Mouse (Mus musculus): ENCODE measurements around the gene Ccdc187. TPM values are rescaled to one million over a fixed set of nuclear protein-coding genes. Genes with fewer than 3 reads are reported as not detected.
A peak's percentile ranks its signal among the peaks of the same experiment; 100 is the strongest.

The Ccdc187 gene
- polyA plus RNA-seq, 1 experiment from 2014 or later, result 0.19 TPM

DNA sequence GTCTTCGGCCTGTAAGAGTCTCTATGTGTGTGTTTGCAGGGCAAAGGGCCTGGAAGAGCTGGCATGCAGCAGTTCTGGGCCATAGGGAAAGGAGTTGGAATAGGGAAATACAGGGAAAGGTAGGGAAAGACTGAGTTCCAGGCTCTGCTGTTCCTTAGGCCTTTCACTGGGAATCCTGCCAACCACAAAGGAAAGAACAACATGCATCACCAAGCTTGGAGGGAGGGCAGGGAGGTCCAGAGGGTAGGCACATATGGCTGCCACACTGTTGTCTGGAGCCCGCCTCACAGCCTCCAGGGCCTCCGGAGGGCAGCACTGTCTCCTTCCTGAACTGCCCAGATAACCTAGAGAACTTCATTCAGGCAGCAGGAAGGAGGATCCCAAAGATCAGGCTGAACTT lies 70.4 kb downstream of the Ccdc187 start:
- ATAC-seq, result no peak

DNA sequence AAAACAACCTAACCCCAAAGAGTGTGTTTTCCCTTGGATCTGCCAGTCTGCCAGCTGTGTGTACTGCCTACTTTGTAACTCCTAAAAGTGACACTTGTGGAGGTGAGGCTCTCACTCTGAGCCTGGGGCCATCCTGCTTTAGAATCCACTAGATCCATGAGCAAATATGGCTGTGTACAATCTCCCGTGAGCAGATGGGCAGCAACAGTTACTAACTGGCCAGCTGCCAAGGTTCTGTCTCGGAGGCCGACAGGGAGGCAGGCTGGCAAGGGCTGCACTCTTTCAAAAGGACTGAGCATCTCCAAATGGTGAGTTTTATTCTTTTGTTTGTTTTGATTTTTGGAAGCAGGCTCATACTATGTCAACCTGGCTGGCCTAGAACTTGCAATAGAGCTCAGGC lies 79.8 kb downstream of the Ccdc187 start:
- 25% methylated on average over 3 of the region's 3 CpGs for WGBS
- H3K36me3 ChIP-seq (ENCODE audit: control insufficient read depth, insufficient read depth, low read length), result peaks cover 33% of the 10 kb centered on the region
- no peak overlapping the region for H3K9ac ChIP-seq (ENCODE audit: low read depth, low read length)
- H3K27me3 ChIP-seq (replicated peaks; ENCODE audit: control insufficient read depth, insufficient read depth, low read length), result no peaks in the 10 kb centered on the region; the same call in 1 of the 2 replicates
- H3K4me1 ChIP-seq (ENCODE audit: control insufficient read depth, insufficient read depth, low read depth, low read length), result no peaks in the 10 kb centered on the region
- H3K9me3 ChIP-seq (ENCODE audit: control insufficient read depth, low read length), result peaks cover 4% of the 10 kb centered on the region; the same call in 1 of the 2 replicates
- no peak overlapping the region for H3K4me2 ChIP-seq (ENCODE audit: low read length)
- H3K27ac ChIP-seq (ENCODE audit: low read depth, low read length), result no peak overlapping the region
- H3K4me3 ChIP-seq (ENCODE audit: low read length), result no peak overlapping the region
- no peak for ATAC-seq

More for the DNA sequence above, 70.4 kb downstream of the Ccdc187 start:
- H3K9me3 ChIP-seq (ENCODE audit: control insufficient read depth, low read length), result no peaks in the 10 kb centered on the region
- H3K27me3 ChIP-seq (replicated peaks; ENCODE audit: control insufficient read depth, insufficient read depth, low read length), result no peaks in the 10 kb centered on the region
- H3K36me3 ChIP-seq (ENCODE audit: control insufficient read depth, insufficient read depth, low read length), result peaks cover 25% of the 10 kb centered on the region; the same call in 1 of the 2 replicates
- no peak overlapping the region for H3K27ac ChIP-seq (ENCODE audit: low read depth, low read length)
- H3K4me1 ChIP-seq (ENCODE audit: control insufficient read depth, insufficient read depth, low read depth, low read length), result no peaks in the 10 kb centered on the region
- H3K4me2 ChIP-seq (ENCODE audit: low read length), result no peak overlapping the region
- H3K9ac ChIP-seq (ENCODE audit: low read depth, low read length), result no peak overlapping the region
- 81% methylated on average over 3 of the region's 3 CpGs for WGBS
- no peak overlapping the region for H3K4me3 ChIP-seq (ENCODE audit: low read length)

DNA sequence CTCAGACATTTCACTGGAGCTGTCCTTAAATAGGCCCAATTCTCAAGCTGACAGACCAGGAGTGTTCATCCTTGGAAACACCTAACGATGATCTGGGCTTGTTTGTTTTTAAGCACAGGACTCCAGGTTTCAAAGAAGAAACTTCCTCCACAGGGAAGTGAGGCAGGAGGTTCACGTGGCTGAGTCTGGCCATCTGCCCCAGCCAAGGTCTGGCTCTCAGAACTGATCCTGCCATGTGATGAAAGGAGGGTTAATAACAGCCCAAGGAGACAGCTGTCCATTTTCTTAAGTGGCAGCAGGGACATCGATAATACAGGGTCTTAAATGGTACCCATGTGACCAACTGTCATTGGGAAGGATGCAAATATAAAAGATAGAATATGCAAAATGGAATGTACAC lies 84.8 kb downstream of the Ccdc187 start:
- no peak for ATAC-seq
- 63% methylated on average over 3 of the region's 3 CpGs for WGBS
- H3K4me3 ChIP-seq (ENCODE audit: low read length), result no peak overlapping the region
- H3K4me1 ChIP-seq (ENCODE audit: control insufficient read depth, insufficient read depth, low read depth, low read length), result peaks cover 2% of the 10 kb centered on the region; the same call in 1 of the 2 replicates
- H3K27me3 ChIP-seq (replicated peaks; ENCODE audit: control insufficient read depth, insufficient read depth, low read length), result peaks cover 40% of the 10 kb centered on the region
- peaks cover 4% of the 10 kb centered on the region; the same call in 1 of the 2 replicates for H3K9me3 ChIP-seq (ENCODE audit: control insufficient read depth, low read length)
- no peak overlapping the region for H3K27ac ChIP-seq (ENCODE audit: low read depth, low read length)
- H3K4me2 ChIP-seq (ENCODE audit: low read length), result no peak overlapping the region
- no peak overlapping the region for H3K9ac ChIP-seq (ENCODE audit: low read depth, low read length)
- H3K36me3 ChIP-seq (ENCODE audit: control insufficient read depth, insufficient read depth, low read length), result peaks cover 27% of the 10 kb centered on the region

DNA sequence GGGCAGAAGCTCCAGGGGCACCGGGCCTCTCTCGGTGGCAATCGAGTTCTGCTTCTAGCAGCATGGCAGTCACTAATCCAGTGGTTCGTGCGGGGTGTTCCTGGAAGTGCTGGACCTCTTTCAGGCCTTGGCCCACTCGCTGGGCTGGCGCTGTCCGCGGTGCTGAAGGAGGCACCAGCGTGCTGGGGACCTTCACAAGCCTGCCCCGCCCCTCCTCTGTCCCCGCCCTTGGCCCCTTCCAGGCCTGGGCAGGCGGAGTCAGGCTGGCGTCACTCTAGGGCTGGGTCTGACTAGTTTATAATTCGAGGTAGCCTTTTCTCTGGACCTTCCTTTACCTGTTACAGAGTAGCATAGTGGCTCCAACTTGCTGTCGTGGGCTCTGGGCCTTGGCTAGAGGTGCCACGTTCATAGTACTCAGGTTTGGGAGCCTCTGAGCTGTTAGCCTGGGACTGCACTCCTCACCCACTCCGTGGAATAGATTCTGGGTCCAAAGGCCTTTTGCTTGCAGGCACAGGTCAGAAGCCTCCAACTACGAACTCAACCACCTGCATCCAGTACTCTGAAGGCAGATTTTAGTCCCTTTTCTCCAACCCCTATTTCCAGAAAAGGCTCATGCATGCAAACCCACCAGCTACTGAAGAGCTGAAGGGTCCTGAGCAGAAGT lies 86.1 kb downstream of the Ccdc187 start, which contains the start of gene Lhx3:
Gene Lhx3 (minus strand): TSS at position 164 of the 664 bp plus-strand sequence.
- H3K27me3 ChIP-seq (replicated peaks; ENCODE audit: control insufficient read depth, insufficient read depth, low read length), result peaks cover 52% of the 10 kb centered on the region
- no peak within 1 kb of the TSS for H3K9ac ChIP-seq (ENCODE audit: low read depth, low read length)
- peaks cover 4% of the 10 kb centered on the region; the same call in 1 of the 2 replicates for H3K9me3 ChIP-seq (ENCODE audit: control insufficient read depth, low read length)
- H3K4me2 ChIP-seq (ENCODE audit: low read length), result no peak within 1 kb of the TSS
- ATAC-seq, result peak; percentile 76; the same call in 1 of the 2 replicates
- no peak within 1 kb of the TSS for H3K27ac ChIP-seq (ENCODE audit: low read depth, low read length)
- peaks cover 2% of the 10 kb centered on the region; the same call in 1 of the 2 replicates for H3K4me1 ChIP-seq (ENCODE audit: control insufficient read depth, insufficient read depth, low read depth, low read length)
- 15% methylated on average over 16 of the region's 19 CpGs for WGBS
- peaks cover 24% of the 10 kb centered on the region for H3K36me3 ChIP-seq (ENCODE audit: control insufficient read depth, insufficient read depth, low read length)
- H3K4me3 ChIP-seq (ENCODE audit: low read length), result no peak within 1 kb of the TSS

DNA sequence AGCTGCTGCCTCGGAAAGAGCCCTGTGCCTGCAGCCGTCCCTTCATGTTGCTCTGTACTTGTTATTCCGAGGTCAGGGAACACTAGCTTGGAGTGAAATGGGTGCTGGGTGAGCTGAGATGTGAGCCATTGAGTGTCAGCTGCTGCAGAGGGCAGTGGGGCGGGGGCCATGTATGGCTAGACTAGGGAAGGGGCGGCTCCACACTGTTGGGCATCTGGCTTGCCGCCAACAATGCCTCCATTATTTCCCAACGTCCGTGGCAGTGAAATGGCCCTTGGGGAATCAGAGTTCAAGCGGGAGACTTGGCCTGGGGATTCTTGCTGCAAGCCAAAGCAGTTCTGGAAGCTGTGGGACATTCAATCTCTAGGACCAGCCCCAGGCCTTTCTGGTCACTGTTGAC lies 86.8 kb downstream of the Ccdc187 start:
- H3K4me1 ChIP-seq (ENCODE audit: control insufficient read depth, insufficient read depth, low read depth, low read length), result peaks cover 8% of the 10 kb centered on the region
- H3K9ac ChIP-seq (ENCODE audit: low read depth, low read length), result no peak overlapping the region
- WGBS, result 7% methylated on average over 9 of the region's 9 CpGs
- peaks cover 4% of the 10 kb centered on the region; the same call in 1 of the 2 replicates for H3K9me3 ChIP-seq (ENCODE audit: control insufficient read depth, low read length)
- no peak for ATAC-seq
- peaks cover 24% of the 10 kb centered on the region for H3K36me3 ChIP-seq (ENCODE audit: control insufficient read depth, insufficient read depth, low read length)
- H3K27ac ChIP-seq (ENCODE audit: low read depth, low read length), result no peak overlapping the region
- H3K4me3 ChIP-seq (ENCODE audit: low read length), result no peak overlapping the region
- peaks cover 54% of the 10 kb centered on the region for H3K27me3 ChIP-seq (replicated peaks; ENCODE audit: control insufficient read depth, insufficient read depth, low read length)
- H3K4me2 ChIP-seq (ENCODE audit: low read length), result no peak overlapping the region

DNA sequence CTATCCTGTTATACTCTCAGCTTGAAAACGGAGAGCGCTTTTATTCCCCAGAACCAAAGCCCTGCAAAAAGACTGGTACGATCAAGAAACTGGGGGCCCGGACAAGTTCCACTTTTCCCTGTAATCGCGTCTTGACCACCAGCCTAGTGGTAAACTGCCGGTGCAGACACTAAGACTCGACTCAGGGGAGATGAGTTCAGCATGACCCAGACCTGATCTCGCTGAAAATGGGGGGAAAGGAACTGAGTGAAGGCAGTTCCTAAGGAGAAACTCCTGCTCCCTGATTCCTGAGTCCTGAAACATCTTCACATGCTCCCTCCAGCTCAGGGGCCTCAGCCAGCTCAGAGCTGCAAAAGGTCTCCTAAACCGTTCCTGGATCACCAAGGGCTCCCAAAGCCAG lies 88.6 kb downstream of the Ccdc187 start:
- Histone ChIP-seq H3K9ac (ENCODE audit: low read depth, low read length) (no peak overlapping the region), H3K27ac (ENCODE audit: low read depth, low read length) (no peak overlapping the region), H3K9me3 (ENCODE audit: control insufficient read depth, low read length) (no peaks in the 10 kb centered on the region), H3K4me3 (ENCODE audit: low read length) (no peak overlapping the region), H3K4me1 (ENCODE audit: control insufficient read depth, insufficient read depth, low read depth, low read length) (peaks cover 15% of the 10 kb centered on the region), H3K36me3 (ENCODE audit: control insufficient read depth, insufficient read depth, low read length) (peaks cover 7% of the 10 kb centered on the region), H3K4me2 (ENCODE audit: low read length) (no peak overlapping the region), H3K27me3 (replicated peaks; ENCODE audit: control insufficient read depth, insufficient read depth, low read length) (peaks cover 72% of the 10 kb centered on the region)
- ATAC-seq, result no peak
- WGBS, result 9% methylated on average over 10 of the region's 10 CpGs

DNA sequence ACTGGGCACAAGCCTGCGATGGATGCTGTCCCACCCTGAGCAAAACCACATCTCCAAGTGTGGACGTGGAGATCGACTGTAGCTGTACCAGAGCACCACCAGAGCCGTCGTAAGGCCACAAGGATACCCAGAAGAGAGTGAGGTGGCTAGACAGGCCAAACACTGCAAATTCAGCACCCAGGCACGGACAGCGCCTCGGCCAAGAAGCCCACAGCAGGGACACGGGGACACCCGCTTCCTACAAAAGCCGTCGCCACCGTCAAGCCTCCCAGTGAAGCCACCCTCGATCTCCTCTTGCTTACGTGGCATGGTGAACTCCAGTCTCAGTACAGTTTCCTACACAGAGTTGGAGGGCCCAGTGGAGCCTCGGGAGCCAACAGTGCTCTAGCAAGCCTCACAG lies 89.2 kb downstream of the Ccdc187 start:
- Histone ChIP-seq H3K36me3 (ENCODE audit: control insufficient read depth, insufficient read depth, low read length) (peaks cover under 1% of the 10 kb centered on the region), H3K27ac (ENCODE audit: low read depth, low read length) (no peak overlapping the region), H3K27me3 (replicated peaks; ENCODE audit: control insufficient read depth, insufficient read depth, low read length) (peaks cover 78% of the 10 kb centered on the region), H3K4me1 (ENCODE audit: control insufficient read depth, insufficient read depth, low read depth, low read length) (peaks cover 15% of the 10 kb centered on the region), H3K4me3 (ENCODE audit: low read length) (no peak overlapping the region), H3K4me2 (ENCODE audit: low read length) (no peak overlapping the region), H3K9ac (ENCODE audit: low read depth, low read length) (no peak overlapping the region), H3K9me3 (ENCODE audit: control insufficient read depth, low read length) (no peaks in the 10 kb centered on the region)
- WGBS, result 3% methylated on average over 16 of the region's 16 CpGs
- no peak for ATAC-seq

DNA sequence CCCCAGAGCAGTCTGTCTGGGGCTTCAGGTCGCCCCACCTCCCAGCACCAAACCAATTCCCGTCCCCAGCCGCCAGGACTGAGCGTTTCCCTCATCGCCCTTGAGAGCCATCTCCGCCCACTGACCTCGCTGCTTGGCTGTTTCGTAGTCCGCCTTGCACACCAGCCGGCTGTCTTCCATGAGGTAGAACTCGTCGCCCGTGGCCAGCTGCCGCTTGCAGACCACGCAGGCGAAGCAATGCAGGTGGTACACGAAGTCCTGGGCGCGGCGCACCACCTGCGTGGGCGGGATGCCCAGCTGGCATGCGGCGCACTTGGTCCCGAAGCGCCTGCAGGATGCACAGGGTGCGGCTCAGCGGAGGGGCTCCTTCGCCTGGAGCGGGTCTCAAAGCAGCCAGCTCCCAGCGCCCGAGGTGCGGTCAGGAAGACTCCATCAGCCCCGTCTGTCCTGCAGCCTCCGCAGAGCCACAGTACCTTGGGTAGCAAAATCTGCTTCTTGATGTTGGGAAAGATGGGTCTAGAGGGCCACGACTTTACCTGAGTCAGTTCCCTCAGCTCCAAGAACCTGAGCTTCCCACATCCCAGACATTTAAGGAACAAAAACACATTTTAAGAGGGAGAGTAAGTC lies 91.4 kb downstream of the Ccdc187 start:
- no peaks in the 10 kb centered on the region for H3K9me3 ChIP-seq (ENCODE audit: control insufficient read depth, low read length)
- H3K4me3 ChIP-seq (ENCODE audit: low read length), result peak overlapping the region; percentile 32
- 2% methylated on average over 31 of the region's 36 CpGs for WGBS
- no peak overlapping the region for H3K9ac ChIP-seq (ENCODE audit: low read depth, low read length)
- H3K4me2 ChIP-seq (ENCODE audit: low read length), result peak overlapping the region; percentile 53; the same call in 1 of the 2 replicates
- ATAC-seq, result no peak
- H3K36me3 ChIP-seq (ENCODE audit: control insufficient read depth, insufficient read depth, low read length), result no peaks in the 10 kb centered on the region
- H3K27ac ChIP-seq (ENCODE audit: low read depth, low read length), result no peak overlapping the region
- H3K4me1 ChIP-seq (ENCODE audit: control insufficient read depth, insufficient read depth, low read depth, low read length), result peaks cover 21% of the 10 kb centered on the region
- peaks cover 92% of the 10 kb centered on the region for H3K27me3 ChIP-seq (replicated peaks; ENCODE audit: control insufficient read depth, insufficient read depth, low read length)
